ENCODE assay signal across 3 mouse cellular contexts in genomic region chr13:100349510-100350173, GRCm38 (mm10). TPM values are rescaled to one million over a fixed set of nuclear protein-coding genes. Genes with fewer than 3 reads are reported as not detected.
"Had no signal": no experiment of that assay in that cellular context is flagged by ENCODE, and none has a peak within 500 bp of the region (broad histone marks: within the 10 kb centered on the region; RNA-seq: fewer than 3 reads in every experiment).

No protein-coding gene starts in this region.

RNA-seq across cellular contexts. Expression of gene Naip6, which starts 32.2 kb away (rescaled TPM):
- polyA plus RNA-seq: embryonic facial prominence, embryonic 11.5 days; erythroblast, embryonic 14.5 days; forebrain, embryonic 14.5 days had no signal
